Mouse (Mus musculus) bone marrow, adult 2 months (tissue): Measurements from ENCODE around the gene Plekho2. TPM values are rescaled to one million over a fixed set of nuclear protein-coding genes. Genes with fewer than 3 reads are reported as not detected.
A peak's percentile ranks its signal among the peaks of the same experiment; 100 is the strongest.

ENCODE experiments used
- H3K27ac ChIP-seq: fragments of 200-500 bp; 2 replicates; pipeline ENCODE4 v1.5.1; 2012; ENCODE audit warnings: low read depth, mild to moderate bottlenecking, control low read depth, inconsistent platforms, low read length; ENCODE audit not compliant: control insufficient read depth, poor library complexity, insufficient read depth
- H3K4me1 ChIP-seq: fragments of 200-500 bp; 2 replicates; pipeline ENCODE4 v1.6.1; 2011; ENCODE audit warnings: low read length; ENCODE audit not compliant: control insufficient read depth, insufficient read depth
- H3K4me3 ChIP-seq: fragments of 200-500 bp; replicated peaks from 2 replicates; pipeline ENCODE3; 2011; ENCODE audit warnings: mild to moderate bottlenecking, low read depth, low read length, control low read depth; ENCODE audit not compliant: control insufficient read depth
- CTCF ChIP-seq: fragments of 200-500 bp; IDR thresholded peaks from 2 replicates; pipeline ENCODE4 v1.5.1; 2011; ENCODE audit warnings: low read length, control low read depth; ENCODE audit not compliant: control insufficient read depth, insufficient read depth
- POLR2A ChIP-seq: fragments of 200-500 bp; IDR thresholded peaks from 2 replicates; pipeline ENCODE4 v1.6.1; 2011; ENCODE audit warnings: low read depth, mild to moderate bottlenecking, control low read depth, low read length, borderline replicate concordance; ENCODE audit not compliant: control insufficient read depth
- WGBS: fragments of 180-500 bp; shearing (Covaris S2); methylation state at CpG from one replicate; pipeline ENCODE4 v1.1.7; 2018; 5-methylcytosine and 5-hydroxymethylcytosine counted together
- polyA plus RNA-seq: library from polyadenylated mRNA; stranded (reverse); fragments of >200 nt; gene quantifications from 2 replicates; pipeline ENCODE4 v1.2.4, GENCODE M21; 2011; ENCODE audit warnings: low replicate concordance; ENCODE audit not compliant: missing spikeins, insufficient read depth, insufficient read length

Gene Plekho2
- polyA plus RNA-seq, 1 experiment = 55.0 TPM

DNA sequence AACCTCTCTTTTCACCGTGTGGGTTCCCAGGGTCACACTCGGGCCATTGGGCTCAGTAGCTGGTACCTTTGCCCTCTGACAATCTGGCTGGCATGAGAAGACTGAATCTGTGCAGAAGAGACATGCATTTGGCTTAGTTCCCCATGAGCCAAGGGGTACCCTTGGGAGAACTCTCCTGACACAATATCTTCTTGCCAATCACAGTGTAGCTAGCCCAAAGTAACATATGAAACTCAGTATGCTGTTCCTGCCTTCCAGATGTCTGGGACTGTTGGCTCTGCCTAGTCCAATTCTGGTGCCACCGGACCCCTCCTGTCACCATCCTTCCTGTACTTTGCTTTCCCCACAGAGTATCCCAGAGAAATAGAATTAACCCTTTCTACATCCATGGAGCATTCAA, 30.7 kb downstream of the Plekho2 start:
- peaks cover 24% of the 10 kb centered on the region for H3K4me1 ChIP-seq
- no peak for TF ChIP-seq CTCF
- TF ChIP-seq POLR2A = no peak
- no peak overlapping the region for H3K27ac ChIP-seq
- no peak overlapping the region for H3K4me3 ChIP-seq
- 84% methylated on average over 3 of the region's 3 CpGs for WGBS

DNA sequence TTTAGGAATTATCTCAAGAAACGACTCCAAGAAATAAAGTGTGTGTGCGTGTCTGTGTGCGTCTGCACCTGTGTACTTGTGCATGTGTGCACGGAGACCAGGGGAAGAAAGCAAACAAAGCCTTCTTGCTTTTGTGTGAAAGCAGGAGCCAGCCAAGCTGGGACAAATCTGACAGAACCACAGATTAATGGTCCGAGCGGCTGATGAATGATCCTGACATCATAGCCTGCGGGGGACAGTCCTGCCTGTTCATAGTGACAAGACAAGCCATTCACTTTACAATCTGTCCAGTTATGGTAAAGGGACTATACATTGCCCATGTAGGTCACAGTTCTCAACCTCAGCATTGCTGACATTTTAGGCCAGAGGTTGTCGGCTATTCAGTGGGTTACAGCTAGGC, 31.5 kb downstream of the Plekho2 start:
- 80% methylated on average over 8 of the region's 8 CpGs for WGBS
- no peak for TF ChIP-seq CTCF
- no peak for TF ChIP-seq POLR2A
- Histone ChIP-seq H3K27ac (no peak overlapping the region), H3K4me3 (no peak overlapping the region), H3K4me1 (peaks cover 24% of the 10 kb centered on the region)

DNA sequence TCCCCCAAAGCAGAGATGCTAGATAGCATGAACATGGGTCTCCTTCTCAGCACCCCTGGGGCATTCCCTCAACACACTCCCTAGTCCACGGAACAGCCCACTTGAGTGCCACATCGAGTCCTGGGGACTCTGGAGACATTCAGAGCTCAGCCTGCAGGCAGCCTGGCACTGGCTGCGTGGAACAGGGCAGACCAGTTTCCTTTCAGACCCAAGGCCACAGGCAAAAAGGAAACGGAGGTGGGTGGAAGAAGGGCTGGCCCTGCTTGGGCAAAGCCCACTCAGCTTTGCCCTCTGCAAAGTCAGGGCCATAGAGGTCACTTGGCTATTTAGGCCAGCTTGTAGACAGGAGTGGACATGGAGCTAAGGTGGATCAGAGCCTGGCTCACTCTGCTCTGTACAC, 32.0 kb downstream of the Plekho2 start:
- peaks cover 24% of the 10 kb centered on the region for H3K4me1 ChIP-seq
- no peak overlapping the region for H3K4me3 ChIP-seq
- no peak for TF ChIP-seq CTCF
- TF ChIP-seq POLR2A = no peak
- H3K27ac ChIP-seq = no peak overlapping the region; the same call in none of the 2 replicates
- 27% methylated on average over 4 of the region's 4 CpGs for WGBS

DNA sequence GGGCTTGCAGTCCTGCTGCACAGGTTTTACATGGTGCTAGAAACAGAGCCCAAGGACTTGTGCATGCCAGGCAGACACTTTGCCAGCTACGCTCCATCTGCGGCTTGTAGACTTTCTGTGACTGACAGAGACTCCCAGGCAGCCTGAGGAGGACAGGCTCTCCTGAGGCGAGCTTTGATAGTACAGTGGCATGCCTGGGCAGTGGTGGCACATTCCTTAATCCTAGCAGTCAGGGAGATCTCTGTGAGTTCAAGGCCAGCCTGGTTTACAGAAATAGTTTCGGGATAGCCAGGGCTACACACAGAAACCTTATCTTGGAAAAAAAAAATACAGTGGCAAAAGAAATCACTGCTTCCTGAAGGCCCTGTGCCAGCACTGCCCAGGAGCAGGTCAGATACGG, 32.7 kb downstream of the Plekho2 start:
- Histone ChIP-seq H3K27ac (peak overlapping the region; percentile 80; the same call in 1 of the 2 replicates), H3K4me1 (peaks cover 24% of the 10 kb centered on the region), H3K4me3 (no peak overlapping the region)
- 84% methylated on average over 5 of the region's 5 CpGs for WGBS
- TF ChIP-seq POLR2A (no peak), CTCF (no peak)

DNA sequence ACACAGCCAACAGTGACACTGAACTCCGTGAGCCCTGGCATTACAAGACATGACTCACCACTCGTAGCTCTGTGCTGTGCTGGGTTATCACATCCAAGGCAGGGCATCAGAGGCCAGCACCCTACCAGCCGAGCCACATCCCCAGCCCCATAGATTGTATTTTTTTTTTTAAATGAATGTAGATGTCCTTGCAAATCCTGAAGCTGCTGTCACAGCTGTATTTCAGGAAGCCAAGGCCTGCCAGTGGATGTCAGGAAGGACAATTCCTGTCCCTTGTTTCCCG, 33.5 kb downstream of the Plekho2 start:
- H3K4me3 ChIP-seq = no peak overlapping the region
- WGBS = 23% methylated on average over 4 of the region's 4 CpGs
- no peak for TF ChIP-seq POLR2A
- peaks cover 22% of the 10 kb centered on the region for H3K4me1 ChIP-seq
- H3K27ac ChIP-seq = peak overlapping the region; percentile 80

DNA sequence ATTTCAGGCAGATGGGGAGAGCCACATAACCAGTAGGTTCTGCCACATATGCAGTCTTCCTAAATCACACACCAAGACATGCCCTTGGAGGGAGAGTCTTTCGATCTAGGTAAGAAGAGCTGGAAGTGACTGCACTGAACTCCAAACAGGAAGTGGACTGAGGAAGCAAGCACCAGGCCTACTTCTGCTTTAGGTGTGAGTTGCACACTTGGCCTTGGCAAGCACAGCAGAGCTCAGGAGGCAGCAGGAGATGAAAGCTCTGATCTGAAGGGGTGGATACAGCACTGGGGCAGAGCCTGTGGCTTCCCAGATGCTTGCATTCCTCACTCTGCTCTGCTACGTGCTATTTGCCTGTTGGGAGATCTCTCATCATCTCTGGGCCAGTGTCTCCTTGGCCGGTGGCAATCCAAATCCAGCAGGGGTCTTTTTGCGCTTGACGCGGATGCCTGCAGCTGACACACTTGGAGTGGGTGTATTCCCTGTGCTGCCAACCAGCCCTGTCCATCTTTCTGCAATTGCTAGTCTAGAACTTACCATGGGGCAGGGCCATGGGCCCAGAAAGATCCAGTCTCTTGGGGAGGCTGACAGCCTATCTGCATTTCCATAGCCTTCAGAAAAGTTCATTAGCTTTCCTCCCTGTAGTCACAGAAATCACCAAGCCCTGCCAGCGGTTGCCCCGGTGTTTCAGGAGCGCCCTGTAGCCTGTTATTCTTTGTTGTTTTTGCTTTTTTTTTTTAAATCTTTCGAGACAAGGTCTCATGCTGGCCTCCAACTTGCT, 34.0 kb downstream of the Plekho2 start:
- TF ChIP-seq POLR2A = no peak; the same call in 1 of the 2 replicates
- no peak for TF ChIP-seq CTCF
- WGBS = 55% methylated on average over 10 of the region's 10 CpGs
- Histone ChIP-seq H3K4me3 (no peak overlapping the region), H3K27ac (peak overlapping the region; percentile 80), H3K4me1 (peaks cover 21% of the 10 kb centered on the region)

DNA sequence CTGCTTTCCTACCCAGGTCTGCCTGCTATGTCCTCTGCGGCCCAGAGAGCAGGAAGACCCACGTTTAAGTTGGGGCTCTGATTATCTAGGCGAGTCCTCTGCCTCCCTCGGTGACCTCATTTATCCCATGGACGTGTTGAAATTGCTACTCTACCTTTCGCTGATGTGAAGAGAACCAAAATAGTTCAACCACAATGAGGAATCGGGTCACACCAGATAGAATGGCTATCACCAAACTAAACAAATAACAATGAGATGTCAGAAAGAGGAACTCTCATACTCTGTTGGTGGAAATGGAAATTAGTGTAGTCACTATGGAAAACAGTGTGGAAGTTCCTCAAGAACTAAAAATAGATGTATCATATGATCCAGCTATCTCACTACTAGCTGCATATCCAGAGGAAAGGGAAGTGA, 37.7 kb downstream of the Plekho2 start:
- WGBS = 1% methylated on average over 7 of the region's 7 CpGs
- Histone ChIP-seq H3K4me1 (peaks cover 13% of the 10 kb centered on the region), H3K4me3 (no peak overlapping the region), H3K27ac (peak overlapping the region; percentile 92)
- TF ChIP-seq CTCF = no peak
- TF ChIP-seq POLR2A = no peak

DNA sequence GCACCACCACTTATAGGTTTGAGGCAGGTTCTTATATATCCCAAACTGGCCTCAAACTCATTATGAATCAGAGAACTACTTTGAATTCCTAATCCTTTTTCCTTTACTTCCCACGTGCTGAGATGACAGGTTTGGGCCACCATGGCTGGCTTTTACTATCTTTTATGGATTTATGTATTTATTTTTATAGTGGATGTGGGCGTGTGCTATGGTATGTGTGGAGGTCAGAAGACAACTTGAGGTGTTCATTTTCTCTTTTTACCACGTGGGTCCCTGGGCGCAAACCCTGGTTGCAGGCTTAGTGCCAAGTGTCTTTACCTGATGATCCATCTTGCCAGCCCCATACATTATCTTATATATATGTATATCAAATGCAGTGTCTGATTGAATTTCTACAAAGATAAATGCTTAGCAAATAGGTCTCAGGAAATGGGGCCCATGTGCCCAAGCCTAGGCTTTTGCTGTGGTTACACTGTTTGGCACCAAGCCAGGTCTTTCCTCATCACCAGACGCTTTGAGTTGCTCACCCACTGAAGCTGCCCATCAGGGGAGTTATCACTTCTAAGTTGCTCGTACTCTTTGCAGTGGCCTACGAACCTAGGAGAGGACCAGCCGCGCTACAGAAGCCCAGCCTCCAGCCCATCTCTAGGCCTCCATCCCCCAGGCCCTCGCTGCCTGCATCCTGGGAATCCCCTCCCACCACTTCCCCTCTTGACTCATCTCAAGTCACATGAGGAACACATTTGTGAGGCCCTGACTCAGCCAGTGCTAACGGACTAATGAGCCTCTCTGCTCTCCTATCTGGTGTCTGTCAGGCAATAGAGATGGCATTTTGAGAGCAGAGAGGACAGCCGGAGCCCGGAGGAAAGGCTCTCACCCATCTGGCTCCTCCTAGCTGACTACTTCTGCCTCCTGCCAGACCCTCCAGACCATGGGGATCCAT, 38.4 kb downstream of the Plekho2 start:
- Histone ChIP-seq H3K27ac (peak overlapping the region; percentile 92), H3K4me3 (no peak overlapping the region), H3K4me1 (peaks cover 14% of the 10 kb centered on the region)
- 7% methylated on average over 13 of the region's 13 CpGs for WGBS
- TF ChIP-seq CTCF (no peak), POLR2A (0 out of 2 replicates have a peak, but pooled peaks have one; percentile 25)
